Mouse (Mus musculus): Measurements from ENCODE around the gene Dlst.
A peak's percentile ranks its signal among the peaks of the same experiment; 100 is the strongest.

Gene Dlst

GRCm38 (mm10) chr12:85151002-85151774 is 40.6 kb downstream of the Dlst start, which contains the start of gene Rps6kl1:
TSS of gene Rps6kl1 (minus strand) at chr12:85151264.
- no peak for DNase-seq (ENCODE audit: low spot score in 2 of 2)

GRCm38 (mm10) chr12:85153011-85153410 is 42.4 kb downstream of the Dlst start:
- DNase-seq (ENCODE audit: low spot score in 2 of 2), result no peak

GRCm38 (mm10) chr12:85156324-85156723 is 45.7 kb downstream of the Dlst start:
- no peak for DNase-seq (ENCODE audit: low spot score in 2 of 2)

GRCm38 (mm10) chr12:85157797-85158460 is 47.3 kb downstream of the Dlst start:
- DNase-seq (ENCODE audit: low spot score in 2 of 2), result no peak

- DNase-seq (ENCODE audit: low spot score in 2 of 2), result no peak
Measured at GRCm38 (mm10) chr12:85158801-85159200, 48.2 kb downstream of the Dlst start.

- no peak for DNase-seq (ENCODE audit: low spot score in 2 of 2)
Measured at GRCm38 (mm10) chr12:85159592-85159991, 49.0 kb downstream of the Dlst start.

- no peak for DNase-seq (ENCODE audit: low spot score in 2 of 2)
Measured at GRCm38 (mm10) chr12:85164996-85165395, 54.4 kb downstream of the Dlst start.

- DNase-seq (ENCODE audit: low spot score in 2 of 2), result no peak
Measured at GRCm38 (mm10) chr12:85166631-85167030, 56.0 kb downstream of the Dlst start.

- DNase-seq (ENCODE audit: low spot score in 2 of 2), result peak; percentile 71 to 79
Measured at GRCm38 (mm10) chr12:85169117-85169858, 58.7 kb downstream of the Dlst start.

- no peak for DNase-seq (ENCODE audit: low spot score in 2 of 2)
Measured at GRCm38 (mm10) chr12:85169877-85170276, 59.2 kb downstream of the Dlst start.

GRCm38 (mm10) chr12:85170284-85170947 is 59.8 kb downstream of the Dlst start:
- DNase-seq (ENCODE audit: low spot score in 2 of 2), result no peak

GRCm38 (mm10) chr12:85170948-85171307 is 60.3 kb downstream of the Dlst start:
- no peak for DNase-seq (ENCODE audit: low spot score in 2 of 2)

GRCm38 (mm10) chr12:85174016-85174415 is 63.4 kb downstream of the Dlst start:
- no peak for DNase-seq (ENCODE audit: low spot score in 2 of 2)

- DNase-seq (ENCODE audit: low spot score in 2 of 2), result no peak
Measured at GRCm38 (mm10) chr12:85175087-85175675, 64.5 kb downstream of the Dlst start.

- no peak for DNase-seq (ENCODE audit: low spot score in 2 of 2)
Measured at GRCm38 (mm10) chr12:85175926-85176845, 65.6 kb downstream of the Dlst start.

- no peak for DNase-seq (ENCODE audit: low spot score in 2 of 2)
Measured at GRCm38 (mm10) chr12:85176846-85177523, 66.4 kb downstream of the Dlst start.

- no peak for DNase-seq (ENCODE audit: low spot score in 2 of 2)
Measured at GRCm38 (mm10) chr12:85177740-85178239, 67.2 kb downstream of the Dlst start, which contains the start of gene Pgf. TSS of gene Pgf (minus strand) at chr12:85177790.

GRCm38 (mm10) chr12:85178294-85178693 is 67.7 kb downstream of the Dlst start:
- DNase-seq (ENCODE audit: low spot score in 2 of 2), result no peak

GRCm38 (mm10) chr12:85181475-85182344 is 71.1 kb downstream of the Dlst start:
- DNase-seq (ENCODE audit: low spot score in 2 of 2), result no peak
